Mouse (Mus musculus) hindbrain, embryonic 13.5 days (tissue): ENCODE data around the gene Tmem131l. TPM values are rescaled to one million over a fixed set of nuclear protein-coding genes. Genes with fewer than 3 reads are reported as not detected.

Experiments
- ATAC-seq: fragments of 200-750 bp; cut with Nextera tagmentation; 2 replicates; pipeline ENCODE4 v1.8.0; 2017; ENCODE audit warnings: moderate TSS enrichment; ENCODE audit not compliant: low FRiP score
- H3K27ac ChIP-seq: fragments of 300-500 bp; sonication (generic); 2 replicates; pipeline ENCODE4 v1.5.1; 2015; ENCODE audit warnings: inconsistent platforms, mild to moderate bottlenecking, moderate library complexity
- H3K27me3 ChIP-seq: fragments of 300-500 bp; sonication (generic); 2 replicates; pipeline ENCODE4 v1.6.1; 2015; ENCODE audit warnings: mild to moderate bottlenecking, inconsistent platforms
- H3K36me3 ChIP-seq: fragments of 300-500 bp; sonication (generic); 2 replicates; pipeline ENCODE4 v1.6.1; 2015; ENCODE audit warnings: mild to moderate bottlenecking, inconsistent platforms
- H3K4me1 ChIP-seq: fragments of 300-500 bp; sonication (generic); replicated peaks from 2 replicates; pipeline ENCODE4 v1.6.1; 2015; ENCODE audit warnings: inconsistent platforms
- H3K4me2 ChIP-seq: fragments of 300-500 bp; sonication (generic); 2 replicates; pipeline ENCODE4 v1.6.1; 2015; ENCODE audit warnings: inconsistent platforms, mild to moderate bottlenecking, moderate library complexity
- H3K4me3 ChIP-seq: fragments of 300-500 bp; sonication (generic); 2 replicates; pipeline ENCODE4 v1.5.1; 2015; ENCODE audit warnings: mild to moderate bottlenecking, inconsistent platforms
- H3K9ac ChIP-seq: fragments of 300-500 bp; sonication (generic); 2 replicates; pipeline ENCODE4 v1.6.1; 2015; ENCODE audit warnings: mild to moderate bottlenecking, inconsistent platforms
- H3K9me3 ChIP-seq: fragments of 300-500 bp; sonication (generic); 2 replicates; pipeline ENCODE4 v1.6.1; 2016; ENCODE audit warnings: inconsistent platforms
- WGBS: fragments of 180-500 bp; shearing (Covaris S2); methylation state at CpG from one replicate; pipeline ENCODE4 v1.1.7; 2015; 5-methylcytosine and 5-hydroxymethylcytosine counted together
- polyA plus RNA-seq: library from polyadenylated mRNA; unstranded; fragments of >200 nt; fragmentation: Nextera tagmentation; extraction: Ambion mirVana; gene quantifications from 2 replicates; pipeline ENCODE4 v1.2.1, GENCODE M21; 2015

The Tmem131l gene
- polyA plus RNA-seq, 1 experiment from 2014 or later, result 75.8 TPM

DNA sequence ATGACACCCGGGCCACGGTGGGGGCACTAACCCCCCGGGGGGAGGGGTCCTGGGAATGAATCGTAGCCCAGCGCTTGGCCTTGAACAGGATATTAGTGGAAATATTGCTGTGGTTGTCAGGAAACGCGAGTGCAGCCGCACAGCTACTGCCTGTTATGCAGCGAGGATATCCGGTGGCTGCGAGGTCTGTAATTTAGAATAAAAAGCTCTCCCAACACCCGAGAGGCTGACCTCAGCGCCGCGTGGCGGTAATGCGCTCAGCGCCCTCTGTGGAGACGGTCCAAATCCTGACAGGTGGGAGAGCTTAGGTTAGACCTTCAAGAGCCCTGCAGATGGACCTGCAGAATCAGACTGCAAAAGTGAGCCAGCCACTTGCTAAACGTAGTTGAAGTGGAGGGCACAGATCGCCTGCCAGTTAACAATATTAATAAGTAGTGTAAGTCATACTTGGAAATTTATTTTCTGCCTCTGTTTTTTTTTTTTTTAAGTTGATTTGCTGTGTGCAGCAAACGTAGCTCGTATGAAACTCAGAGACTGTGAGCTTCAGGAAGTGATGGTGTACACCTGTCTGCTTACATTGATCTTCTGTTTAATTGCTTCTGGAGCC lies 604 bp upstream of the Tmem131l start:
- H3K9me3 ChIP-seq, result no peaks in the 10 kb centered on the region
- H3K4me2 ChIP-seq, result peak overlapping the region; percentile 86
- peak overlapping the region; percentile 97 for H3K4me3 ChIP-seq
- H3K27ac ChIP-seq, result peak overlapping the region; percentile 96
- H3K4me1 ChIP-seq, result peaks cover 34% of the 10 kb centered on the region
- peak overlapping the region; percentile 98 for H3K9ac ChIP-seq
- H3K27me3 ChIP-seq, result no peaks in the 10 kb centered on the region
- WGBS, result 4% methylated on average over 23 of the region's 23 CpGs
- peak; percentile 68; the same call in 1 of the 2 replicates for ATAC-seq
- no peaks in the 10 kb centered on the region for H3K36me3 ChIP-seq

DNA sequence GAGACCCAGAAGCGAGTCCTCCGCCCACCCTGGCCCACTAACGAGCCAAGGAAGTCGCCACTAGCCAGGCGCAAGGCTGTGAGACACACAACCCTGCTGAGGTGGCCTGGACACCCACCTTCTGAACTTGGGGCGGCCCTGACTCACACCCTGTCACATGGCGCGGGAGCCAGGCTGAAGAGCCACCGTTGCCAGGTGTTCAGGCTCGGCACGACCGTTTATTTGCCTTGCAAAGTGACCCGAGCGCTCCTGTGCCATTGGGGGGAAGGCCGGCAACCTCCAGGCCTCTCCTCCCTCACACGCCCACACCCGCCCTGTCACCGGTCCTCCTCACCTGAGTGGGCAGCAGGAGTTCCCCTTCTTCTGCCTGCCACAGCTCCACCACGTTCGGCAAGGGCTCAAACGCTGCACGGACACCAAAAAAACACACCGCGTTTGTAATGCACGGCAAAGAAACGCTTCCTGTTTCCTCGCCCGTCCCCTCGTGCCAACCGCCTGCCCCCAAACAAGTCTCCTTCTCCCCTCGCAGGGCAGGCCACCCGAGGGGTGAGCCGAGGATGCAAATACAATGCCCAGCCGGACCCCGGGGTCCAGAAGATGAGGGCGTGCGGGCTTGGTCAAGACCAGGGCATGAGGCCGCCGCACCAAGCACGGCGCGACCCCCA lies 862 bp downstream of the Tmem131l start:
- ATAC-seq, result peak; percentile 49

DNA sequence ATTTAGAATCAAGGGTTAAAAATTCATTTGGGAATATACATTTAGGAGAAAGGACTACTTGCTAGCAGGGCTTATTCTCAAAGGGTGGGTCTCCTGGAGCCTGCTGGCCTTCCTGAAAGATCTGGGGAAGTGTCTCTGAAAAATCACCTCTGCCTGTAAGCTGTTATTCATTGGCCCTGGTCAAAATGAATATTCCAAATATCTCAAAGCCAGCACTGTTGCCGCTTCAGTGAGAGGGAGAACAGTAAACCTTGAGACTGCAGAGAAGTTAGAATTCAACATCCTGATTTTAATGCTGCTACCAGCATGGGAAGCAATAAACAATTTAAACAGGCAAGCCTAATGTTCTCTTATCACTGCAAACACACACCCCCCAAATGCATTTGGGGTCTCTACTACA lies 1.8 kb downstream of the Tmem131l start:
- H3K27ac ChIP-seq, result no peak overlapping the region
- no peaks in the 10 kb centered on the region for H3K27me3 ChIP-seq
- H3K4me1 ChIP-seq, result peaks cover 56% of the 10 kb centered on the region
- no peaks in the 10 kb centered on the region for H3K9me3 ChIP-seq
- ATAC-seq, result no peak
- WGBS, result 25% methylated on average over 1 of the region's 1 CpGs
- H3K4me2 ChIP-seq, result peak overlapping the region; percentile 86
- H3K36me3 ChIP-seq, result no peaks in the 10 kb centered on the region
- H3K9ac ChIP-seq, result peak overlapping the region; percentile 98
- H3K4me3 ChIP-seq, result peak overlapping the region; percentile 97

More for the DNA sequence above, 862 bp downstream of the Tmem131l start:
- under 1% methylated on average over 42 of the region's 42 CpGs for WGBS
- peak overlapping the region; percentile 86 for H3K4me2 ChIP-seq
- no peaks in the 10 kb centered on the region for H3K27me3 ChIP-seq
- no peaks in the 10 kb centered on the region for H3K36me3 ChIP-seq
- H3K4me3 ChIP-seq, result peak overlapping the region; percentile 97
- peak overlapping the region; percentile 96 for H3K27ac ChIP-seq
- peak overlapping the region; percentile 98 for H3K9ac ChIP-seq
- no peaks in the 10 kb centered on the region for H3K9me3 ChIP-seq
- peaks cover 46% of the 10 kb centered on the region for H3K4me1 ChIP-seq

DNA sequence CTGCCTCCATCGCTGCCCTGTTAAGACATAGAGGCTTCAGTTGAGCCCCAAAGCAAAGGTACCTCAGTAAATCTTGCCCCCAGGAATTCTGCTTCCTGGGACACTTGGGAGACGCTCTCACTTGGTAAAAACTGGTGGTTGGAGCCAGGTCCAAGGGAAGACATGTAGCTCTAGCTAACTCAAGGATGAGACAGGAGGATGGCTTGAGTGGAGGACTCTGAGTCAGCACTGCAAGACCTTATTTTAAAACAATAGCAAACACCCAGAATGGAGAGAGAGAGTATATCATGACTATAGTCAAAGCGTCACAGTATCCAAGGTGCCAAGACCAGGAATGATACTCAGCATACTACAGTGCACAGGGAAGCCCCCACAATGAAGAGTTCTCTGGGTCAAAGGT lies 2.4 kb downstream of the Tmem131l start:
- Histone ChIP-seq H3K9ac (peak overlapping the region; percentile 53), H3K4me1 (peaks cover 62% of the 10 kb centered on the region), H3K27ac (no peak overlapping the region), H3K36me3 (no peaks in the 10 kb centered on the region), H3K27me3 (no peaks in the 10 kb centered on the region), H3K4me2 (peak overlapping the region; percentile 86), H3K9me3 (no peaks in the 10 kb centered on the region), H3K4me3 (peak overlapping the region; percentile 97)
- 68% methylated on average over 3 of the region's 3 CpGs for WGBS
- no peak for ATAC-seq

GRCm38 (mm10) chr3:84036866-84037265 lies 3.1 kb downstream of the Tmem131l start:
- H3K9ac ChIP-seq, result no peak overlapping the region
- H3K4me3 ChIP-seq, result no peak overlapping the region
- no peaks in the 10 kb centered on the region for H3K9me3 ChIP-seq
- ATAC-seq, result no peak
- H3K27me3 ChIP-seq, result no peaks in the 10 kb centered on the region
- 87% methylated on average over 4 of the region's 4 CpGs for WGBS
- H3K4me1 ChIP-seq, result peaks cover 64% of the 10 kb centered on the region
- H3K4me2 ChIP-seq, result peak overlapping the region; percentile 86; the same call in 1 of the 2 replicates
- H3K36me3 ChIP-seq, result no peaks in the 10 kb centered on the region
- H3K27ac ChIP-seq, result no peak overlapping the region

GRCm38 (mm10) chr3:84035728-84036364 lies 4.1 kb downstream of the Tmem131l start:
- H3K9ac ChIP-seq, result no peak overlapping the region
- H3K27ac ChIP-seq, result no peak overlapping the region
- 95% methylated on average over 6 of the region's 6 CpGs for WGBS
- no peak overlapping the region for H3K4me2 ChIP-seq
- peaks cover 61% of the 10 kb centered on the region for H3K4me1 ChIP-seq
- ATAC-seq, result no peak
- H3K27me3 ChIP-seq, result no peaks in the 10 kb centered on the region
- H3K9me3 ChIP-seq, result no peaks in the 10 kb centered on the region
- H3K36me3 ChIP-seq, result peaks cover 4% of the 10 kb centered on the region
- H3K4me3 ChIP-seq, result no peak overlapping the region

DNA sequence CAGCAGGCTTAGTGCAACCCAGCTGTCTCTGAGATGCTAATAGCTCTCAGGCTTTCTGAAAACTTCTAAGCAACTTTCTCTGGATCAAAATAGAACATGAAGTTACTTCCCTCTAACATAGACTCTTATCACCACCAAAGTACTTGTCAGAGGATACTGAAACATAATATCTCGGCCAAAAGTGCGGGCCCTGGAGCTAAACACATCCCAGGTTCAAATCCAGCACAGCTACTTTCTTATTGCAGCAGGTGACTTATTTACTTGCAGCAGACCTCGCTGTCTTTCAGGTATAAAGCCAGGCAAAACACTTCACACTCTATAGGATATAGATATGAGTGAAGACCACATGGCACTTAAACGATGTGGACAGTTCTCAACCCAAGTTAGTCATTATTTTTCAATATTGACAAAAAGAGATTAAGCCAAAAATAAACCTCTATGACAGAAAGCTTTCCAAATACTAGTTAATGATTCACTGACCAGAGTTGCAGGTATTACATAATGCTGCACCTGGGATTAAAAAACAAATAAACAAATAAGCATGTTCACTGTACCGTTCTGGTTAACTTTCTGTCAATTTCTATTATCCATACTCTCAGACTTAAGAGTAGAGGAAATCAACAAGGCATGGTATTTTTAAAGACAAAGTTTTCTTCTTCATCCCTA lies 5.7 kb downstream of the Tmem131l start:
- no peak overlapping the region for H3K9ac ChIP-seq
- no peak overlapping the region for H3K27ac ChIP-seq
- 91% methylated on average over 5 of the region's 5 CpGs for WGBS
- H3K36me3 ChIP-seq, result peaks cover 15% of the 10 kb centered on the region
- no peaks in the 10 kb centered on the region for H3K27me3 ChIP-seq
- no peaks in the 10 kb centered on the region for H3K9me3 ChIP-seq
- ATAC-seq, result no peak
- H3K4me2 ChIP-seq, result no peak overlapping the region
- peaks cover 57% of the 10 kb centered on the region for H3K4me1 ChIP-seq
- H3K4me3 ChIP-seq, result no peak overlapping the region

DNA sequence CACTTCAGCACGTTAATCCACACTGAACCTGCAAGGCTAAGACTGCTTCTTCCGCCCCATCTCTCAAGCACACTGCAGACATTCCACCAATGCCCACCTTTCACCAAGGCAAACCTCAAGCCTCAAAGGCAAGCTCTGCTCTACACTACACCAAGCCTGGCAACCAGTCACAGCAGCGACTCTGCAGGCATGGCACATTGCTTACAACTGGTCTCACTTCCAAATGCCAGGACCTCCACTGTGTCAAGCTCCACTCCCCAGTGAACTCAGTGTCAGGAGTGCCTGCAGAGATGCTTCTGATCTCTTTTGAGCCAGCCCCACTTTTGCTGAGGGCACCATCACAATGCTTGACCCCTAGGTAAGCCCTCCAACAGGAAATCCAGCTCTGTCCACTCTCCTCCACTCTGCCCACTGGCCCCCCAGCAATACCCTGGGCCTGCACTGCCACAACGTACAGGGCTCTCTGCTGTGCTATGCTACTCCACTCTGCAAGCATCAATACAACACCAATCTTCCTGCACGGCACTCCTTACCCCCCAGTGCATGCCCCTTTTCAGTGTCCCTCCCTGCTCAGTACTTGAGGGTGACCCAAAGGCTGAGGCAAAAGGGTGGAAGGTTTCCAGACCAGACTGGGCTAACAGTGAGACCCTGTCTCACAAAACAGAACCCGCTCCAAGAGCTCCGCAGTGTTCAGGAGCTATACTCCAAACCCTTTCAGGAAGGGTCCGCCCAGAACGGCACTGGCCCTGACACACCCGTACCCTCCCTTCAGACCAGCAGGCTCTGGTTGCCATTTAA lies 6.8 kb downstream of the Tmem131l start:
- Histone ChIP-seq H3K9me3 (no peaks in the 10 kb centered on the region), H3K36me3 (peaks cover 25% of the 10 kb centered on the region), H3K27me3 (no peaks in the 10 kb centered on the region), H3K9ac (0 out of 2 replicates have a peak overlapping the region, but pooled peaks have one; percentile 5), H3K4me3 (no peak overlapping the region), H3K4me2 (no peak overlapping the region), H3K4me1 (peaks cover 57% of the 10 kb centered on the region), H3K27ac (no peak overlapping the region)
- WGBS, result 77% methylated on average over 10 of the region's 10 CpGs
- ATAC-seq, result no peak

DNA sequence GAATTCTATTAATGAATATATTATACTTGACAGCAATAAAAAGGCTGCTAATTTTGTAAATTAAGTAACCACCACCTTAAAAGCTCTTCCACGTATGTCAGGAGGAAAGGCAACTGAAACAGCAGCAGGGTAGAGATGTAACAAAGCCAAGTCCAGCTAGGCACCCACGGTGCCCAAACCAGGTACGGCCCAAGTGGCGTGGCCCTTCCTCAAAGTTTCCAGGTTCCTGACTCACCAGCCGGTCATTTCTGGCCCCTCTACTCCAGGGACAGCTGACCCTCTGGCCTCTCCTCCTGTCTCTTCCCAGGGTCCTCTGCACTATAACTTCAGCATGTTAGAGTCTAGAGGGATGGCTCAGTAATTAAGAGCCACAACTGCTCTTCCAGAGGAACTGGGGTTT lies 7.6 kb downstream of the Tmem131l start:
- WGBS, result 92% methylated on average over 5 of the region's 5 CpGs
- Histone ChIP-seq H3K9me3 (no peaks in the 10 kb centered on the region), H3K27ac (no peak overlapping the region), H3K27me3 (no peaks in the 10 kb centered on the region), H3K4me1 (peaks cover 56% of the 10 kb centered on the region), H3K36me3 (peaks cover 25% of the 10 kb centered on the region), H3K9ac (no peak overlapping the region), H3K4me2 (no peak overlapping the region), H3K4me3 (no peak overlapping the region)
- ATAC-seq, result no peak

DNA sequence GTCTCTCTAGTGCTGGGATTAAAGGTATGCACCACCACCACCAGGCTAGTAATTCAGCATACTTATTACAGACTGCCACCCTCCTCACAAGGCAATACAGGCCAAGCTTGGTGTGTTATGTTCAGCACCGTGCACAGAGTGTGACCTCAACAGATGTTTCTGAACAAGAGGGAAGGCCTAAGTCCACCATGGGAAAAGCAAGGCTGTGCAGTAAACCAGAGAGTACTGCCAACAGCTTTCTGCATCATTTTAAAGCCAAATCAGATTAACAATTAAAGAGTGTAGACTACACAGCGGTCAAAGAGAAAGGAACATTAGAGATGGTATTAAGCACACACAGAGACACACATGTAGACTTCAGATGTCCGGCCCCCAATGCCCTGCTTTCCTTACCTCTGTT lies 8.8 kb downstream of the Tmem131l start:
- no peak for ATAC-seq
- no peak overlapping the region for H3K9ac ChIP-seq

DNA sequence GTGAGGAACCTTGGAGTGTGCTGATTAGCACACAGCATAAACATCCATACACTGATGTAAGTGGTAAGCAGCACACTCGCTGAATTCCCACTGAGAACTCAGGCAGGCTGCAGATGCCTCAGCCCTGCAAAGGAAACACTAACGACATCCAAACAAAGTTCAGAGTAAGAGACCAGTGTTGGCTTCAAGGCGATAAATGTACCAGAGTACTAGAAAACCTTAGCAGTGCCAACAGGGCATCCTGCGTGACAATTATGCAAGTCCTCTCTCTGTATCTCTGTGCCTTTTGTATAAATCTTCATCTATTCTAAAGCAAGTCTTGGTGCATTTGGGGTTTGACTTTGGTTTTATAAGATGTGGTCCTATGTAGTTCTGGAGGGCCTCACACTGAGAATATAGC lies 11.0 kb downstream of the Tmem131l start:
- ATAC-seq, result no peak
- WGBS, result 91% methylated on average over 4 of the region's 4 CpGs
- Histone ChIP-seq H3K4me2 (no peak overlapping the region), H3K9me3 (no peaks in the 10 kb centered on the region), H3K36me3 (peaks cover 36% of the 10 kb centered on the region), H3K27ac (no peak overlapping the region), H3K9ac (no peak overlapping the region), H3K4me3 (no peak overlapping the region), H3K4me1 (peaks cover 53% of the 10 kb centered on the region), H3K27me3 (no peaks in the 10 kb centered on the region)

More for the DNA sequence above, 8.8 kb downstream of the Tmem131l start:
- no peak overlapping the region for H3K27ac ChIP-seq
- peaks cover 34% of the 10 kb centered on the region for H3K36me3 ChIP-seq
- H3K4me3 ChIP-seq, result no peak overlapping the region
- 85% methylated on average over 3 of the region's 3 CpGs for WGBS
- H3K4me1 ChIP-seq, result peaks cover 55% of the 10 kb centered on the region
- no peaks in the 10 kb centered on the region for H3K9me3 ChIP-seq
- no peak overlapping the region for H3K4me2 ChIP-seq
- no peaks in the 10 kb centered on the region for H3K27me3 ChIP-seq
